Mouse (Mus musculus) forebrain, embryonic 10.5 days (tissue): ENCODE measurements around the gene Mlxipl. TPM values are rescaled to one million over a fixed set of nuclear protein-coding genes. Genes with fewer than 3 reads are reported as not detected.
"Not testable (repeated sequence)": the region's sequence is repeated elsewhere in the genome, so short reads cannot be mapped to it uniquely, and the experiment has no call there.

ENCODE experiments used
- DNase-seq: peaks from one replicate; pipeline ENCODE4 v3.0.0-alpha.2; 2017; ENCODE audit warnings: low spot score; ENCODE audit errors: extremely low spot score
- H3K27ac ChIP-seq: fragments of 300-500 bp; sonication (generic); 2 replicates; pipeline ENCODE4 v1.5.1; 2016; ENCODE audit warnings: mild to moderate bottlenecking
- H3K27me3 ChIP-seq: fragments of 300-500 bp; sonication (generic); 2 replicates; pipeline ENCODE4 v1.6.1; 2016; ENCODE audit warnings: mild to moderate bottlenecking; ENCODE audit not compliant: poor library complexity, severe bottlenecking
- H3K36me3 ChIP-seq: fragments of 300-500 bp; sonication (generic); replicated peaks from 2 replicates; pipeline ENCODE4 v1.6.1; 2016; ENCODE audit warnings: mild to moderate bottlenecking, moderate library complexity
- H3K4me1 ChIP-seq: fragments of 300-500 bp; sonication (generic); 2 replicates; pipeline ENCODE4 v1.6.1; 2016
- H3K4me3 ChIP-seq: fragments of 300-500 bp; sonication (generic); 2 replicates; pipeline ENCODE4 v1.5.1; 2016; ENCODE audit warnings: mild to moderate bottlenecking, moderate library complexity
- H3K9me3 ChIP-seq: fragments of 300-500 bp; sonication (generic); 2 replicates; pipeline ENCODE4 v1.6.1; 2016; ENCODE audit warnings: mild to moderate bottlenecking, moderate library complexity
- WGBS: fragments of 180-500 bp; shearing (Covaris S2); methylation state at CpG from one replicate; pipeline ENCODE4 v1.1.7; 2016; 5-methylcytosine and 5-hydroxymethylcytosine counted together
- polyA plus RNA-seq: library from polyadenylated mRNA; unstranded; fragments of >200 nt; fragmentation: Nextera tagmentation; extraction: Ambion mirVana; gene quantifications from 2 replicates; pipeline ENCODE4 v1.2.1, GENCODE M21; 2016

The Mlxipl gene
- 4.0 and 4.1 TPM in 2 replicates for polyA plus RNA-seq

- Histone ChIP-seq H3K36me3 (no peaks in the 10 kb centered on the region), H3K27ac (peak within 1 kb of the TSS; percentile 31), H3K9me3 (no peaks in the 10 kb centered on the region), H3K4me1 (peaks cover 10% of the 10 kb centered on the region), H3K4me3 (peak within 1 kb of the TSS; percentile 41), H3K27me3 (peaks cover 68% of the 10 kb centered on the region)
- DNase-seq = no peak
- 3% methylated on average over 39 of the region's 39 CpGs for WGBS
Observed at GRCm38 (mm10) chr5:135089653-135090052, at the start of gene Mlxipl. Gene Mlxipl (plus strand): TSS chr5:135089890.

GRCm38 (mm10) chr5:135040059-135040458, 49.6 kb upstream of the Mlxipl start:
- H3K27ac ChIP-seq = 0 out of 2 replicates have a peak overlapping the region, but pooled peaks have one; percentile 51
- 42% methylated on average over 6 of the region's 6 CpGs for WGBS
- peaks cover 32% of the 10 kb centered on the region for H3K4me1 ChIP-seq
- DNase-seq = no peak
- no peaks in the 10 kb centered on the region; the same call in 1 of the 2 replicates for H3K27me3 ChIP-seq
- H3K36me3 ChIP-seq = peaks cover 44% of the 10 kb centered on the region
- H3K4me3 ChIP-seq = no peak overlapping the region
- no peaks in the 10 kb centered on the region for H3K9me3 ChIP-seq

- Histone ChIP-seq H3K27ac (peak overlapping the region; percentile 26; the same call in 1 of the 2 replicates), H3K4me3 (no peak overlapping the region), H3K27me3 (no peaks in the 10 kb centered on the region; the same call in 1 of the 2 replicates), H3K9me3 (no peaks in the 10 kb centered on the region), H3K4me1 (peaks cover 27% of the 10 kb centered on the region), H3K36me3 (peaks cover 51% of the 10 kb centered on the region)
- DNase-seq = no peak
- 85% methylated on average over 11 of the region's 11 CpGs for WGBS
Observed at GRCm38 (mm10) chr5:135040777-135041176, 48.9 kb upstream of the Mlxipl start.

- peak overlapping the region; percentile 26 for H3K4me3 ChIP-seq
- H3K27me3 ChIP-seq = no peaks in the 10 kb centered on the region; the same call in 1 of the 2 replicates
Observed at GRCm38 (mm10) chr5:135042105-135042788, 47.4 kb upstream of the Mlxipl start.

GRCm38 (mm10) chr5:135044575-135044974, 45.1 kb upstream of the Mlxipl start:
- DNase-seq = no peak
- no peaks in the 10 kb centered on the region for H3K9me3 ChIP-seq
- peaks cover 26% of the 10 kb centered on the region for H3K4me1 ChIP-seq
- peaks cover 44% of the 10 kb centered on the region for H3K36me3 ChIP-seq
- 92% methylated on average over 3 of the region's 3 CpGs for WGBS
- H3K27me3 ChIP-seq = no peaks in the 10 kb centered on the region; the same call in 1 of the 2 replicates
- H3K27ac ChIP-seq = no peak overlapping the region
- H3K4me3 ChIP-seq = no peak overlapping the region

More at GRCm38 (mm10) chr5:135042105-135042788, 47.4 kb upstream of the Mlxipl start:
- WGBS = 21% methylated on average over 21 of the region's 21 CpGs
- no peak overlapping the region for H3K27ac ChIP-seq
- peaks cover 27% of the 10 kb centered on the region for H3K4me1 ChIP-seq
- DNase-seq = no peak
- H3K9me3 ChIP-seq = no peaks in the 10 kb centered on the region
- H3K36me3 ChIP-seq = peaks cover 45% of the 10 kb centered on the region

- Histone ChIP-seq H3K9me3 (no peaks in the 10 kb centered on the region), H3K4me3 (no peak overlapping the region), H3K36me3 (peaks cover 72% of the 10 kb centered on the region), H3K27ac (no peak overlapping the region), H3K4me1 (no peaks in the 10 kb centered on the region), H3K27me3 (no peaks in the 10 kb centered on the region)
- no peak for DNase-seq
- 90% methylated on average over 5 of the region's 5 CpGs for WGBS
Observed at GRCm38 (mm10) chr5:135048539-135048938, 41.2 kb upstream of the Mlxipl start.

- WGBS = 83% methylated on average over 6 of the region's 6 CpGs
- not testable (repeated sequence) for DNase-seq, H3K27ac ChIP-seq, H3K4me3 ChIP-seq, H3K9me3 ChIP-seq, H3K27me3 ChIP-seq, H3K4me1 ChIP-seq
- H3K36me3 ChIP-seq = peaks cover 77% of the 10 kb centered on the region
Observed at GRCm38 (mm10) chr5:135049268-135049667, 40.4 kb upstream of the Mlxipl start.

GRCm38 (mm10) chr5:135053356-135053755, 36.3 kb upstream of the Mlxipl start:
- Histone ChIP-seq H3K27ac (no peak overlapping the region), H3K9me3 (no peaks in the 10 kb centered on the region), H3K36me3 (peaks cover 95% of the 10 kb centered on the region), H3K4me3 (no peak overlapping the region), H3K4me1 (no peaks in the 10 kb centered on the region), H3K27me3 (no peaks in the 10 kb centered on the region)
- WGBS = 87% methylated on average over 12 of the region's 12 CpGs
- DNase-seq = no peak

GRCm38 (mm10) chr5:135063629-135064381, 25.9 kb upstream of the Mlxipl start, which contains the start of gene Dnajc30:
Gene Dnajc30 (plus strand): TSS chr5:135064202.
- H3K27ac ChIP-seq = peak within 1 kb of the TSS; percentile 88
- peak; percentile 95 for DNase-seq
- peak within 1 kb of the TSS; percentile 93 for H3K4me3 ChIP-seq
- peaks cover 69% of the 10 kb centered on the region for H3K36me3 ChIP-seq
- no peaks in the 10 kb centered on the region for H3K27me3 ChIP-seq
- H3K9me3 ChIP-seq = no peaks in the 10 kb centered on the region
- WGBS = under 1% methylated on average over 52 of the region's 52 CpGs
- peaks cover 26% of the 10 kb centered on the region for H3K4me1 ChIP-seq

GRCm38 (mm10) chr5:135064382-135064766, 25.3 kb upstream of the Mlxipl start:
- no peaks in the 10 kb centered on the region for H3K9me3 ChIP-seq
- peak overlapping the region; percentile 88 for H3K27ac ChIP-seq
- peaks cover 26% of the 10 kb centered on the region for H3K4me1 ChIP-seq
- H3K27me3 ChIP-seq = no peaks in the 10 kb centered on the region
- peak; percentile 29 for DNase-seq
- under 1% methylated on average over 40 of the region's 40 CpGs for WGBS
- peaks cover 64% of the 10 kb centered on the region for H3K36me3 ChIP-seq
- H3K4me3 ChIP-seq = peak overlapping the region; percentile 93

- peaks cover 26% of the 10 kb centered on the region for H3K4me1 ChIP-seq
- not testable (repeated sequence) for H3K27me3 ChIP-seq, H3K9me3 ChIP-seq, DNase-seq
- 83% methylated on average over 9 of the region's 9 CpGs for WGBS
- peak within 1 kb of the TSS; percentile 88 for H3K27ac ChIP-seq
- H3K36me3 ChIP-seq = peaks cover 58% of the 10 kb centered on the region
- peak within 1 kb of the TSS; percentile 93 for H3K4me3 ChIP-seq
Observed at GRCm38 (mm10) chr5:135064909-135065446, 24.7 kb upstream of the Mlxipl start, which contains the start of gene Bud23. Gene Bud23 (minus strand): TSS chr5:135064959.

- peak overlapping the region; percentile 93; the same call in 1 of the 2 replicates for H3K4me3 ChIP-seq
- no peaks in the 10 kb centered on the region for H3K9me3 ChIP-seq
- WGBS = 92% methylated on average over 3 of the region's 3 CpGs
Observed at GRCm38 (mm10) chr5:135066008-135066407, 23.7 kb upstream of the Mlxipl start.

More at GRCm38 (mm10) chr5:135066008-135066407, 23.7 kb upstream of the Mlxipl start:
- Histone ChIP-seq H3K4me1 (peaks cover 26% of the 10 kb centered on the region), H3K27me3 (no peaks in the 10 kb centered on the region), H3K27ac (no peak overlapping the region), H3K36me3 (peaks cover 47% of the 10 kb centered on the region)
- DNase-seq = no peak
